Comparison of ENCODE assay signal across 20 mouse cellular contexts in genomic region chr11:24740466-24740865, GRCm38 (mm10).
DNase-seq lines count a peak whose midpoint lies in the region; ATAC-seq lines count a peak whose summit lies in the region.
"Had no signal": no experiment of that assay in that cellular context is flagged by ENCODE, and none has a peak within 500 bp of the region (broad histone marks: within the 10 kb centered on the region; RNA-seq: fewer than 3 reads in every experiment).

No protein-coding gene starts in this region.

- H3K9me3 ChIP-seq in midbrain, embryonic 13.5 days = no peaks in the 10 kb centered on the region
- no peaks in the 10 kb centered on the region for H3K9me3 ChIP-seq in midbrain, embryonic 16.5 days (replicated peaks; ENCODE audit: control insufficient read depth, low read length, poor library complexity, severe bottlenecking)
- no peaks in the 10 kb centered on the region for H3K9me3 ChIP-seq in midbrain, embryonic 14.5 days (ENCODE audit: control insufficient read depth, low read length)
- H3K9me3 ChIP-seq: heart, embryonic 12.5 days; liver, embryonic 15.5 days had no signal

- 23% methylated on average over 2 of the region's 2 CpGs for WGBS in midbrain, embryonic 13.5 days
- WGBS in midbrain, embryonic 16.5 days = 39% methylated on average over 2 of the region's 2 CpGs
- WGBS in midbrain, embryonic 14.5 days = 17% methylated on average over 2 of the region's 2 CpGs

- peak; percentile 66 for DNase-seq in heart, adult 11 months
- no peak for DNase-seq in heart, adult 9 months (ENCODE audit: low spot score in 2 of 2)
- DNase-seq in midbrain, embryonic 14.5 days = peak; percentile 51
- DNase-seq in retina, postnatal 1 day = peak; percentile 61
- DNase-seq in kidney, postnatal 25 days = no peak
- DNase-seq in urinary bladder, postnatal 36 days (ENCODE audit: low spot score in 2 of 2) = no peak
- DNase-seq: adrenal gland, adult 2 months; cerebellum, adult 11 months; cerebellum, postnatal 25 days; gastrocnemius, postnatal 10 days; kidney, adult 8-10 months; kidney, postnatal 36 days; layer of hippocampus, adult 9-11 months; lung, postnatal 10 days; thymus, postnatal 4 days had no signal

- no peak overlapping the region for H3K9ac ChIP-seq in midbrain, embryonic 13.5 days (replicated peaks)
- no peak overlapping the region for H3K9ac ChIP-seq in midbrain, embryonic 16.5 days (ENCODE audit: low read depth, low read length)
- no peak overlapping the region; the same call in 1 of the 2 replicates for H3K9ac ChIP-seq in midbrain, embryonic 14.5 days (replicated peaks; ENCODE audit: low read length)
- H3K9ac ChIP-seq: liver, embryonic 15.5 days had no signal

- H3K4me1 ChIP-seq in midbrain, embryonic 13.5 days (replicated peaks) = peaks cover 29% of the 10 kb centered on the region
- H3K4me1 ChIP-seq in midbrain, embryonic 16.5 days (ENCODE audit: control insufficient read depth, insufficient read depth, low read length) = peaks cover 9% of the 10 kb centered on the region; the same call in 1 of the 2 replicates
- peaks cover 22% of the 10 kb centered on the region for H3K4me1 ChIP-seq in midbrain, embryonic 14.5 days (ENCODE audit: control insufficient read depth, insufficient read depth, low read length)
- H3K4me1 ChIP-seq: liver, embryonic 15.5 days had no signal

- no peaks in the 10 kb centered on the region for H3K27me3 ChIP-seq in midbrain, embryonic 13.5 days
- H3K27me3 ChIP-seq in midbrain, embryonic 16.5 days (ENCODE audit: control insufficient read depth, insufficient read depth, low read depth, low read length) = no peaks in the 10 kb centered on the region
- H3K27me3 ChIP-seq in midbrain, embryonic 14.5 days (ENCODE audit: control insufficient read depth, insufficient read depth, low read length) = no peaks in the 10 kb centered on the region
- H3K27me3 ChIP-seq: CH12.LX; heart, embryonic 12.5 days; liver, embryonic 15.5 days had no signal

- peak; percentile 37; the same call in 1 of the 2 replicates for ATAC-seq in midbrain, embryonic 13.5 days
- no peak for ATAC-seq in midbrain, embryonic 16.5 days
- ATAC-seq in midbrain, embryonic 14.5 days (ENCODE audit: low FRiP score, low TSS enrichment) = peak; percentile 53

- no peak overlapping the region for H3K4me2 ChIP-seq in midbrain, embryonic 13.5 days (replicated peaks)
- no peak overlapping the region for H3K4me2 ChIP-seq in midbrain, embryonic 16.5 days (ENCODE audit: low read length)
- H3K4me2 ChIP-seq in midbrain, embryonic 14.5 days (ENCODE audit: low read length) = peak overlapping the region; percentile 54
- H3K4me2 ChIP-seq: liver, embryonic 15.5 days had no signal

- no peak overlapping the region for H3K4me3 ChIP-seq in midbrain, embryonic 13.5 days (replicated peaks)
- H3K4me3 ChIP-seq in midbrain, embryonic 16.5 days (ENCODE audit: low read depth, low read length) = no peak overlapping the region
- no peak overlapping the region for H3K4me3 ChIP-seq in midbrain, embryonic 14.5 days (replicated peaks; ENCODE audit: low read depth, low read length)
- H3K4me3 ChIP-seq: liver, embryonic 15.5 days had no signal

- H3K27ac ChIP-seq in midbrain, embryonic 13.5 days = peak overlapping the region; percentile 83
- no peak overlapping the region; the same call in 1 of the 2 replicates for H3K27ac ChIP-seq in midbrain, embryonic 16.5 days (ENCODE audit: low read length)
- H3K27ac ChIP-seq in midbrain, embryonic 14.5 days (replicated peaks; ENCODE audit: low read depth, low read length) = peak overlapping the region; percentile 78
- H3K27ac ChIP-seq: liver, embryonic 15.5 days had no signal

- no peaks in the 10 kb centered on the region for H3K36me3 ChIP-seq in midbrain, embryonic 13.5 days
- H3K36me3 ChIP-seq in midbrain, embryonic 16.5 days (ENCODE audit: control insufficient read depth, insufficient read depth, low read length) = no peaks in the 10 kb centered on the region
- no peaks in the 10 kb centered on the region for H3K36me3 ChIP-seq in midbrain, embryonic 14.5 days (ENCODE audit: control insufficient read depth, insufficient read depth, low read length)
- H3K36me3 ChIP-seq: heart, embryonic 12.5 days; liver, embryonic 15.5 days had no signal

Comparison
In these comparisons a context has a peak if more than half of its experiments do, and no peak if none do; other contexts are left out.
1. DNase-seq: peak in heart, adult 11 months (single experiment), midbrain, embryonic 14.5 days (single experiment) and retina, postnatal 1 day (single experiment); none in heart, adult 9 months (0 of 2), kidney, postnatal 25 days (0 of 2) and urinary bladder, postnatal 36 days (0 of 2).